Mouse (Mus musculus): ENCODE measurements around the gene 9330161L09Rik. TPM values are rescaled to one million over a fixed set of nuclear protein-coding genes. Genes with fewer than 3 reads are reported as not detected.

Gene 9330161L09Rik
- not detected for polyA plus RNA-seq (2014; fragmentation: Illumina TruSeq; extraction: RNeasy Lipid Tissue Mini Kit (QIAGEN cat#74804); ENCODE audit: low read depth, low replicate concordance)

GRCm38 (mm10) chr12:103407720-103408119 lies at the start of gene 9330161L09Rik:
Gene 9330161L09Rik (minus strand): TSS chr12:103407820.

DNA sequence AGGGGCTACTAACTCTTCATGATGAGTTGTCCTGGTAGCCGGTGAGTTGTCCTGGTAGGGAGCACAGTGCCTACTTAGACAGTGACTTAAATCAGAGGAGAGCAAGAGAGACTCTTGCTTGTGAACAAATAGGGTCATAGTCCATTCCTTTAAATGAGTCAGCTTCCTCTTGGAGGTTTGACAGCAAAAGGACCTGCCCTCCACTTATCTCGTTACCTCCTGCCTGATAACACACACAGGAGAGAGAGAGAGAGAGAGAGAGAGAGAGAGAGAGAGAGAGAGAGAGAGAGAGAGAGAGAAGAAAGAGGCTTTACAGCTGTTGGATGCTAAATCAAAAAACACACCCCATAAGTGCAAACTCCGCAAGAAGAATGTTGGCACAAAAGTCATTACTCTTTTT lies 49.5 kb upstream of the 9330161L09Rik start, which contains the start of gene Ifi27l2b:
Gene Ifi27l2b, minus strand, starts transcription at position 84 of the 400 bp plus-strand sequence.

DNA sequence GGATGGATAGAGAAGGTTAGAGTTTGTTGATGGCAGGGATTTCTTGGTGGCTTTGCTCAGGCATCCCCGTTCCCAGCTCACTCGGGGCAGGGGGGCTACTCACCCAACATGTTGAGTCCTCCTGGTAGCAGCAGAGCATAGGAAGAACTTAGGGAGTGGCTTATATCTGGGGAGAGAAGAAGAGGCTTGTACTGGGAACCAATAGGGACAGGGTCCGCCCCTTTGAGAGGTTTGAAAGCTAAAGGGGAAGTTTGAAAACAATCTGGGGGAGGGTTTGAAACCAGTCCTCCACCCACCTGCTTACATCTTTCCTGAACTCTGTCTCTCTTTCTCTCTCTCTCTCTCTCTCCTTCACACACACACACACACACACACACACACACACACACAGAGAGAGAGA lies 35.9 kb upstream of the 9330161L09Rik start, which contains the start of gene Ifi27l2a:
Gene Ifi27l2a, minus strand, starts transcription at position 157 of the 400 bp plus-strand sequence.

GRCm38 (mm10) chr12:103433986-103434731 lies 26.5 kb upstream of the 9330161L09Rik start, which contains the start of gene Ifi27:
Gene Ifi27 (plus strand): TSS chr12:103434211.

GRCm38 (mm10) chr12:103425729-103426470 lies 18.3 kb upstream of the 9330161L09Rik start, which contains the start of gene Ddx24:
Gene Ddx24 (minus strand): TSS chr12:103425830.

DNA sequence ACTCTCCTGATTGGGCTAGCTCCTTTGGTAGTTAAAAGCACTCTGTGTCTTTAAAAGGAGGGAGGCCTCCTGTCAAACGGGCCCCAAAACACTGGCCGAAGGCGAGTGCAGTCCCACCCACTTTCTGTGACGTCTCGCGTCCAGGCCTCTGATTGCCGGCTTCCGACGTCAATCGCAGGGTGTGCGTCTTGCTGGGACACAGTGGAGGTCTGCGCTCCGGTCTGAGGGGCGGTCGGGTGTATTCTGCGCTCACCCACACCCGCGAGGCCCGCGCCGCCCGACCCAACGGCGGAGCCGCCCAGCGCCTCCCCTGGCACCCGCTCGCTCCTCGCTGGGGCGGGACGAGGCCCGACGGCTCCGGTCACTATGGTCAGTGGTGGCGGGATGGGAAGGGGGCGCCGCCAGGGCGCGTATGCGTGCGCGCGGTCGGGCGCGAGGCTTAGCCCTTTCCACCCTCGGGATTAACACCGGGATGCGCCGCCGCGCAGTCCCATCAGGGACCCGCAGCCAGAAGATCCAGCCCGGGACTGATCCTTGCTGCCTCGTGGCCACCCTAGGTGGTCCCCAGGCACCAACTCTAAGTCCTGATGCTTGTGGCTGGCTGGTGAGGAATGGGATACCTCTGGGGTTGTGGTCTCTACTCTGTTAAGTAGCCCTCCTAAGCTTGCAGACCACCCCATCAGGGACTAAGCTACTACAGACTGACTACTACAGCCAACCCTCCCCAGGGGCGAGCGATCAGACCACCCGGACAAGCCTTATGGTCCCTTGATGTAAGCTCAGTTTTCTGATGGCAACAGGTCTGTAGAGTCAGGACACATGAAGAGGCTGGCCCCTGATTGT lies 18.9 kb downstream of the 9330161L09Rik start, which contains the start of gene Otub2:
Gene Otub2, plus strand, starts transcription at position 178 of the 843 bp plus-strand sequence.

Other genes starting within 250 kb of the 9330161L09Rik start
- gene Prima1, start 165.7 kb downstream of the 9330161L09Rik start, polyA plus RNA-seq (2014; fragmentation: Illumina TruSeq; extraction: RNeasy Lipid Tissue Mini Kit (QIAGEN cat#74804); ENCODE audit: low read depth, low replicate concordance) = not detected
- gene Fam181a, start 96.8 kb downstream of the 9330161L09Rik start, polyA plus RNA-seq (2014; fragmentation: Illumina TruSeq; extraction: RNeasy Lipid Tissue Mini Kit (QIAGEN cat#74804); ENCODE audit: low read depth, low replicate concordance) = not detected
- not detected for gene Asb2, start 51.8 kb downstream of the 9330161L09Rik start, polyA plus RNA-seq (2014; fragmentation: Illumina TruSeq; extraction: RNeasy Lipid Tissue Mini Kit (QIAGEN cat#74804); ENCODE audit: low read depth, low replicate concordance)
- 2.4 TPM for gene Otub2, start 19.1 kb downstream of the 9330161L09Rik start, polyA plus RNA-seq (2014; fragmentation: Illumina TruSeq; extraction: RNeasy Lipid Tissue Mini Kit (QIAGEN cat#74804); ENCODE audit: low read depth, low replicate concordance)
- 28.3 TPM for gene Ddx24, start 18.0 kb upstream of the 9330161L09Rik start, polyA plus RNA-seq (2014; fragmentation: Illumina TruSeq; extraction: RNeasy Lipid Tissue Mini Kit (QIAGEN cat#74804); ENCODE audit: low read depth, low replicate concordance)
- gene Ifi27, start 26.4 kb upstream of the 9330161L09Rik start, polyA plus RNA-seq (2014; fragmentation: Illumina TruSeq; extraction: RNeasy Lipid Tissue Mini Kit (QIAGEN cat#74804); ENCODE audit: low read depth, low replicate concordance) = 32.7 TPM
- gene Ifi27l2a, start 35.9 kb upstream of the 9330161L09Rik start, polyA plus RNA-seq (2014; fragmentation: Illumina TruSeq; extraction: RNeasy Lipid Tissue Mini Kit (QIAGEN cat#74804); ENCODE audit: low read depth, low replicate concordance) = 3.8 TPM
- not detected for gene Ifi27l2b, start 49.4 kb upstream of the 9330161L09Rik start, polyA plus RNA-seq (2014; fragmentation: Illumina TruSeq; extraction: RNeasy Lipid Tissue Mini Kit (QIAGEN cat#74804); ENCODE audit: low read depth, low replicate concordance)
- gene Ppp4r4, start 124.5 kb upstream of the 9330161L09Rik start, polyA plus RNA-seq (2014; fragmentation: Illumina TruSeq; extraction: RNeasy Lipid Tissue Mini Kit (QIAGEN cat#74804); ENCODE audit: low read depth, low replicate concordance) = 13.3 TPM
- gene Serpina10, start 223.6 kb upstream of the 9330161L09Rik start, polyA plus RNA-seq (2014; fragmentation: Illumina TruSeq; extraction: RNeasy Lipid Tissue Mini Kit (QIAGEN cat#74804); ENCODE audit: low read depth, low replicate concordance) = 1.1 TPM
- gene Serpina6, start 249.4 kb upstream of the 9330161L09Rik start, polyA plus RNA-seq (2014; fragmentation: Illumina TruSeq; extraction: RNeasy Lipid Tissue Mini Kit (QIAGEN cat#74804); ENCODE audit: low read depth, low replicate concordance) = 6.3 TPM

All from kidney, adult 10 weeks (tissue).